Mouse (Mus musculus) stomach, embryonic 14.5 days (tissue): ENCODE results near the gene Mecom. TPM values are rescaled to one million over a fixed set of nuclear protein-coding genes. Genes with fewer than 3 reads are reported as not detected.

ENCODE experiments used
- ATAC-seq: fragments of 200-750 bp; cut with Nextera tagmentation; 2 replicates; pipeline ENCODE4 v1.8.0; 2017; ENCODE audit warnings: low read depth, moderate TSS enrichment; ENCODE audit not compliant: insufficient number of reproducible peaks, insufficient read depth, low FRiP score
- H3K27ac ChIP-seq: fragments of 300-500 bp; sonication (generic); 2 replicates; pipeline ENCODE4 v1.5.1; 2014; ENCODE audit warnings: mild to moderate bottlenecking, low read length, moderate library complexity, mixed read lengths
- H3K27me3 ChIP-seq: fragments of 300-500 bp; sonication (generic); 2 replicates; pipeline ENCODE4 v1.6.1; 2014; ENCODE audit warnings: low read length, control low read depth, mixed read lengths; ENCODE audit not compliant: control insufficient read depth, insufficient read depth
- H3K36me3 ChIP-seq: fragments of 300-500 bp; sonication (generic); 2 replicates; pipeline ENCODE4 v1.6.1; 2014; ENCODE audit warnings: mild to moderate bottlenecking, control low read depth, low read length, moderate library complexity, mixed read lengths; ENCODE audit not compliant: control insufficient read depth, insufficient read depth
- H3K4me1 ChIP-seq: fragments of 300-500 bp; sonication (generic); 2 replicates; pipeline ENCODE4 v1.6.1; 2014; ENCODE audit warnings: low read length, control low read depth, mixed read lengths; ENCODE audit not compliant: control insufficient read depth, insufficient read depth
- H3K4me2 ChIP-seq: fragments of 300-500 bp; sonication (generic); replicated peaks from 2 replicates; pipeline ENCODE4 v1.6.1; 2014; ENCODE audit warnings: low read depth, low read length, control low read depth
- H3K4me3 ChIP-seq: fragments of 300-500 bp; sonication (generic); 2 replicates; pipeline ENCODE4 v1.5.1; 2014; ENCODE audit warnings: low read depth, low read length, control low read depth
- H3K9ac ChIP-seq: fragments of 300-500 bp; sonication (generic); replicated peaks from 2 replicates; pipeline ENCODE4 v1.6.1; 2014; ENCODE audit warnings: low read depth, mild to moderate bottlenecking, control low read depth, low read length, moderate library complexity, mixed read lengths
- H3K9me3 ChIP-seq: fragments of 300-500 bp; sonication (generic); 2 replicates; pipeline ENCODE4 v1.6.1; 2016; ENCODE audit warnings: low read depth, low read length, control low read depth; ENCODE audit not compliant: control insufficient read depth
- WGBS: fragments of 180-500 bp; shearing (Covaris S2); extraction: QIAGEN DNeasy Blood & Tissue Kit; methylation state at CpG from one replicate; pipeline ENCODE4 v1.1.7; 2014; 5-methylcytosine and 5-hydroxymethylcytosine counted together
- polyA plus RNA-seq: library from polyadenylated mRNA; unstranded; fragments of >200 nt; fragmentation: Nextera tagmentation; extraction: Ambion mirVana; gene quantifications from 2 replicates; pipeline ENCODE4 v1.2.1, GENCODE M21; 2014

The Mecom gene
- polyA plus RNA-seq, 1 experiment from 2014 or later, result 101 TPM

DNA sequence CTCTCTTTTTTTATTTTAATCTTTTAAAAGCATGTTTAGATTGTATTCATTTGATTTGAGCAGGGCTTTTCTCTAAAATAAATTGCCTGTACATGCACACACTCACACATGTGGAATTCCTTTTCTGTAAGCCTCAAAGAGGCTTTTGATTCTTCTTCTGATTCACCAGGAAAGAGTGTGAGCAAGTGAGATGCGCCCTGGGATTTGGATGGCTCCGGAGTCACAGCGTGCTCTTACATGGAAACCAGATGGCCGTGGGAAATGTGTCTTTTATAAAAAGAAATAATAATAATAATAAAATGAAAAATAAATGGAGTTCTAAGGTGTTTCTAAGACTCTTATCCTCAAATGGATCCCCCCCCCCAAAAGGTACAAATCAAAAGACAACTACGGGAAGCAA is 349.6 kb downstream of the Mecom start:
- Histone ChIP-seq H3K27me3 (no peaks in the 10 kb centered on the region), H3K36me3 (no peaks in the 10 kb centered on the region), H3K9ac (no peak overlapping the region), H3K4me1 (no peaks in the 10 kb centered on the region), H3K27ac (no peak overlapping the region), H3K4me2 (no peak overlapping the region), H3K9me3 (no peaks in the 10 kb centered on the region), H3K4me3 (no peak overlapping the region)
- 81% methylated on average over 5 of the region's 5 CpGs for WGBS
- no peak for ATAC-seq

DNA sequence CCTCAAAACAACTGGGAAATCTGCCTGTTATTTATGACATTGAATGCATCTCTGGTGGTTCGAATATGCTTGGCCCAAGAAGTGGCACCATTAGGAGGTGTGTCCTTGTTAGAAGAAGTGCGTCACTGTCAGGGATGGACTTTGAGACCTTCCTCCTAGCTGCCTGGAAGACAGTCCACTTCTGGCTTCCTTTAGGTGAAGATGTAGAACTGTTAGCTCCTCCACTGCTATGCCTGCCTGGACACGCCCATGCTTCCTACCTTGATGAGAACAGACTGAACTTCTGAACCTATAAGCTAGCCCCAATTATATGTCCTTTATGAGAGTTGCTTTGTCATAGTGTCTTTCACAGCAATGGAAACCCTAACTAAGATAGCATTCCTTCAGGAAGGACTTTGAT is 352.6 kb downstream of the Mecom start:
- no peaks in the 10 kb centered on the region for H3K9me3 ChIP-seq
- no peaks in the 10 kb centered on the region for H3K27me3 ChIP-seq
- no peaks in the 10 kb centered on the region for H3K36me3 ChIP-seq
- no peak overlapping the region for H3K27ac ChIP-seq
- H3K4me2 ChIP-seq, result no peak overlapping the region
- no peak overlapping the region for H3K9ac ChIP-seq
- no peak overlapping the region for H3K4me3 ChIP-seq
- H3K4me1 ChIP-seq, result no peaks in the 10 kb centered on the region
- 91% methylated on average over 3 of the region's 3 CpGs for WGBS
- no peak for ATAC-seq

DNA sequence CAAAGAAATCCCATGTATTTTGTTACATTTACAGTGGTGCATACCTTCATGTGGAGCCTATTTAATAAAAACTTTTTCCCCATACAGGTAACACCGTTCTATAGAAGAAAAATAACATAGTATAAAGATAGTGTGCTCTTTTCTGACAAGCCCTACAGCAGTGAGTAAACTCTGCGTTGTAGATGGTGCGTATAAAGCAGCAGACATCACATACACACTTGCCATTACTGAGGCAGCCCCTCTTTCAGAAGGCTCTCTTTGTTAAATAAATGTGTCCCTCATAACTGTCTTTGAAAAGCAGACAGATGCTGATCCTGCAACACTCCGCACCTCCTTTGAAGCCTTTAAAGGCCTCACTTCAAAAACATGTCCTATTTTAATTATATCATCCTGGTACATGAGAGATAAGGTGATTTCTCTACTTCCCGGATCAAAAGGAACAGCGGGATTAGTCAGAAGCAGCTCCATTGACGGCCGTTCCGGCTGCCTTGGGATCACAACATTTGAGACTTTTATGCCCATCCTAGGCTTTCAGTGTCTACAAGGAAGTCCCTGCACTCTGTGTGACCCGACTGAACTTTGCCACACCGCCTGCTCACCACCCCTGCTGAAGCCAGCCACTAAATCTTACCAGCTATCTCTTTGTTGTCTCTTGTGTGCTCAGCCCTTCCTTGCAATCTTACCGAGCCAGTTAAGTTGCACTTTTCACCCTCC is 355.4 kb downstream of the Mecom start:
- Histone ChIP-seq H3K4me3 (no peak overlapping the region), H3K27ac (no peak overlapping the region; the same call in 1 of the 2 replicates), H3K4me1 (no peaks in the 10 kb centered on the region), H3K9me3 (no peaks in the 10 kb centered on the region), H3K4me2 (no peak overlapping the region), H3K9ac (no peak overlapping the region), H3K27me3 (no peaks in the 10 kb centered on the region), H3K36me3 (no peaks in the 10 kb centered on the region)
- 30% methylated on average over 12 of the region's 12 CpGs for WGBS
- 0 out of 2 replicates have a peak, but pooled peaks have one; percentile 65 for ATAC-seq

DNA sequence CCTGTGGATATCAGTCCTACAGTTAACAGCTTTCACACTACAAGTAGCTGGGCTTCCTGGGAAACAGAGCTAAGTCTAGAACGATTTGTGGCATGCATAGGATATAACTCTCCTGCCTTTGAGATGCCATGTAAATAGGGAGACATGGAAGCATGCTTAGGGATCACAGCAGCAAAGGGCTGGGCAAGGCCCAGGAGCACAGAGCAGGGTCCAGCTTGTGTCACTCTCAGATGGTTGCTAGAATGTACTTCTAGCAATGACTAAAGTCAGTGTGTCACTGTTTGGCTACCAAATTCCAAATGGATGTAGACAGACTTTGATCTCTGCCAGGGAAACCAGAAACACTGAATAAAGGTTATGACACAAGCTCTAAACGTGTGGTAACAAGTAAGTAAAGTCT is 358.5 kb downstream of the Mecom start:
- Histone ChIP-seq H3K27ac (no peak overlapping the region), H3K4me3 (no peak overlapping the region), H3K9me3 (no peaks in the 10 kb centered on the region), H3K9ac (no peak overlapping the region), H3K4me1 (no peaks in the 10 kb centered on the region), H3K36me3 (no peaks in the 10 kb centered on the region), H3K27me3 (no peaks in the 10 kb centered on the region), H3K4me2 (no peak overlapping the region)
- WGBS, result 74% methylated on average over 2 of the region's 2 CpGs
- no peak for ATAC-seq

DNA sequence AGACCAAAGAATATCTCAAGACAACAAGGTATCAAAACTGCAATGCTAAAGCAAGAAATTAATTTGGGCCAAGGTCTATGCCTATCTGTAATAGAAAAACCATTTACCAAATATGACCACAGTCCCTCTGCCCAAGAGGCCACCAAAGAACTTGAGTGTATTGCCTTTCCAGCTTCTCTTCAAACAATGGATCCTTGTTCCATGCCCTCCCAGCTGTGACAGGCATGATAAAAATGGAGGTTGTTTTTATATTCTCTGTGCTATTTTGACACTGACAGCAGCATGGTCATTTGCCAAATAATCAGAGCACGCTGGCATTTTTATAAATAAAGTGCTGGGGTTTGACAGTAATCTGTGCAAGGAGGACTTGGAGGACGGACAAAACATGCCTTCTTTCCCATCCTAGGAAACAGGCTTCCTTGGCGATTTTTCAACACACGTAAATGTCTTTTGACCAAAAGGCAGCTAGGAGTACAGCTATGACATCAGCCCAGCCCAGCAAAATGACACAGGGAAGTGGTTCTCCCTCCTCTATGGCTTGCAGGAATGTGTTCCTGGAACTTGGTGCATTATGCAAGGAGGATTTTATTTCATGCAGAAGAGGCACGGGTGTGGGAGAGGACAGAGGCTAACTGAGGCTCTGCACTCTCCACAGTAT is 359.9 kb downstream of the Mecom start:
- H3K4me3 ChIP-seq, result no peak overlapping the region
- H3K36me3 ChIP-seq, result no peaks in the 10 kb centered on the region
- no peak overlapping the region for H3K4me2 ChIP-seq
- no peaks in the 10 kb centered on the region for H3K9me3 ChIP-seq
- H3K9ac ChIP-seq, result no peak overlapping the region
- H3K27me3 ChIP-seq, result no peaks in the 10 kb centered on the region
- WGBS, result 50% methylated on average over 5 of the region's 5 CpGs
- H3K4me1 ChIP-seq, result no peaks in the 10 kb centered on the region
- no peak overlapping the region for H3K27ac ChIP-seq
- no peak for ATAC-seq

DNA sequence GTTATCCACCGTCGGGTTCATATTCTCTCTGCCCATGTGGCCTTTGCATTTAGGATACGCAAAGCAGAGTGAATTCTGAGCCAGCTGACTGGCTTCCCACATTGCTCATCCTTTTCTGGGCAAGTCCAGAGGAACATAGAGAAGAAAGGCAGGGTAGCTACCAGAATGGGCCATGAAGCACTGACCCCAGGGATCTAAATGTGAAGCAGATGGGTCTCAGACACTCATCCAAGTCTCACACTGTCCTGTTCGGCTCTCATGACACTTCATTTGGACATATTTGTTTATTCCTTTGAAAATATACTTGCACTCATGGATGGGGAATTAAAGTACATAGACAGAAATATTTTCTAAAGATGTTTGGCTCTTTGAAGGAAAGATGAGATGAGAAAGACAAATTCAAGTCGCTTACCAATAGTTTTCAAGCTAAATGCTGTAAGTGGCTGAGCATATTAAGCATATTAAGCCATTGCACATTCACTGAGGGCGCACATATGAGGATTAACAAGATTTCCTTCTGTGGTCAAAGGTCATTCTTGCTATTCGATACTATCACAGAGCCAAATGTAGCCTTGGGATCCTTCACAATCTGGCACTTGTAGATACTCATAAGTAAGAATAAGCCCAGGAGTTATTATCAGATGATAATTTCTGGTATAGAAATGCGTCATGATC is 365.9 kb downstream of the Mecom start:
- ATAC-seq, result no peak
- no peaks in the 10 kb centered on the region for H3K27me3 ChIP-seq
- H3K4me1 ChIP-seq, result no peaks in the 10 kb centered on the region
- H3K9me3 ChIP-seq, result no peaks in the 10 kb centered on the region
- no peaks in the 10 kb centered on the region for H3K36me3 ChIP-seq
- no peak overlapping the region for H3K4me2 ChIP-seq
- WGBS, result 85% methylated on average over 8 of the region's 8 CpGs
- H3K27ac ChIP-seq, result no peak overlapping the region
- H3K9ac ChIP-seq, result no peak overlapping the region
- H3K4me3 ChIP-seq, result no peak overlapping the region

DNA sequence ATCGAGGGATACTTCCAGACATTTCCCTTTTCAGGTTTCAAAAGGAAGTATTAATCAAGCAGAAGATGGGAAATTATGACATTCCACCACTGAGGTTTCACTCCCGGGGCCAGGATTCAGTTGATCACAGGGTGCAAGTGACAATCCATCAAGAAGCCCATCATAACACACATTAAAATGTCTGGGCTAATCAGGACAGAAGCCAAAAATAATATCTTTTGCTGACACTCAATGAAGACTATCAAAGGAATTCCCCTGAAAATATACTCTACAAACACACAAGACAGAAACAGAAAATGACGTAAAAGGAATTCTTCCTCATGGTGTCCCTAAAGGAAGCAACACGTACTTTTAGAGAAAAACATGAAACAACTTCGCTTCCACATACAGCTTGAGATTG is 371.2 kb downstream of the Mecom start:
- no peaks in the 10 kb centered on the region for H3K36me3 ChIP-seq
- ATAC-seq, result no peak
- H3K4me2 ChIP-seq, result no peak overlapping the region
- no peak overlapping the region for H3K9ac ChIP-seq
- H3K4me1 ChIP-seq, result no peaks in the 10 kb centered on the region
- peaks cover 4% of the 10 kb centered on the region; the same call in 1 of the 2 replicates for H3K9me3 ChIP-seq
- 71% methylated on average over 5 of the region's 5 CpGs for WGBS
- no peaks in the 10 kb centered on the region for H3K27me3 ChIP-seq
- no peak overlapping the region for H3K27ac ChIP-seq
- no peak overlapping the region for H3K4me3 ChIP-seq

DNA sequence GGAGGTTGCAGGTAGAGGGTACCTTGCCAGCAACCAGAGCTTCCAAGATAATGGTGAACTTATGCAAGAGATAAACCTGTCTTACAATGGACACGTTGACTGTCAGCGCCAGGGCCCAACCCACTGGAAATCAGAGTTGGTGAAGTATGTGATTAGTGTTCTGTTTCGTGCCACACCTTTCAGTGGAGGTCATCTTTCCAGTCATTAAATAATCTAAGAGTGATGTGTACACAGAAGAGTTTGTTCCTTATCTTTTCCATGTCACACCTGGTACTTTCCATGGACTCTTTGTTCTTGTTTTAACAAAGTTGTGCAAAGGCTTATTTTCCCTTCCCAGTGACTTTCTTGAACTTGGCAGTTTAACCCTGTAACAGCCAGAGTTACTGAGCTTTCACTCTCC is 374.0 kb downstream of the Mecom start:
- H3K4me1 ChIP-seq, result no peaks in the 10 kb centered on the region
- 0 out of 2 replicates have a peak, but pooled peaks have one; percentile 46 for ATAC-seq
- 64% methylated on average over 3 of the region's 3 CpGs for WGBS

More for the DNA sequence above, 374.0 kb downstream of the Mecom start:
- Histone ChIP-seq H3K36me3 (no peaks in the 10 kb centered on the region), H3K4me3 (no peak overlapping the region), H3K9me3 (peaks cover 4% of the 10 kb centered on the region; the same call in 1 of the 2 replicates), H3K4me2 (no peak overlapping the region), H3K9ac (no peak overlapping the region), H3K27me3 (no peaks in the 10 kb centered on the region), H3K27ac (no peak overlapping the region)
